Mouse (Mus musculus) G1E (cell line): ENCODE data around the gene Sit1.

Experiments
- CTCF ChIP-seq: IDR thresholded peaks from 2 replicates; pipeline ENCODE4 v1.5.1; 2012; ENCODE audit warnings: low read depth, low read length, inconsistent platforms, mixed read lengths
- GATA1 ChIP-seq: IDR thresholded peaks from 2 replicates; pipeline ENCODE4 v1.6.1; 2012; ENCODE audit warnings: borderline replicate concordance, low read length, inconsistent platforms, mixed read lengths
- POLR2AphosphoS5 ChIP-seq: IDR thresholded peaks from 2 replicates; pipeline ENCODE4 v1.6.1; 2012; ENCODE audit warnings: low read depth, low read length, inconsistent platforms; ENCODE audit not compliant: insufficient replicate concordance
- TAL1 ChIP-seq: conservative IDR thresholded peaks from 2 replicates; pipeline ENCODE4 v1.6.1; 2012; ENCODE audit warnings: low read depth, low read length, inconsistent platforms, mixed read lengths

DNA sequence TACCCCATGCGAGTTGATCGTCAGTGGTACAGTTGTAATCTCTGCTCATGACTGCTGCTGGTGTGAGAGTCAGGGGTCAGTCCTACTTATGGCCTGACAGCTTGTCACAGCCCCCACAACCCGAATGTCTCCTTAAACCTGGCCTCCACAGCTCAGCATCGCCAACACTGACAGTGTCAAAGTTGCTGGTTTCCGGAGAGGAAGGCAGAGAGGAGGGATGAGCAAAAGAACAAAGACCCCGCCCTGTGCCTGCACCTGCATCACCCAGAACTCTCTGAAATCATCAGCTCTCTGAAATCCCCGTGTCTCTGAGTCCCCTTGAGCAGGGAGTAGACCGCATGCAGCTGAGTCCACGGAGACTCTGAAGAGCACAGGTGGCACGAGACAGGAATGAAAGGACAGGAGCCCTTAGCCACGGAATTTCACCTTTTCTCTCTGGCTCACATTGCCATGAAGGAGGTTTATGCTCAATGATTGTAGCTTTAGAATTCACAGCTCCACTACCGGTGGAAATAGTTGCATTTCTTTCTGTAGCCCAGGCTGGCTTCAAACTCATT lies at the start of gene Sit1:
- TF ChIP-seq CTCF (no peak), POLR2AphosphoS5 (no peak), GATA1 (no peak), TAL1 (no peak)
